Mouse (Mus musculus) Muller cell, postnatal 12 days (primary cell): ENCODE data around the gene Diaph2.
"Not testable (repeated sequence)": the region's sequence is repeated elsewhere in the genome, so short reads cannot be mapped to it uniquely, and the experiment has no call there.

Experiments
- DNase-seq: peaks from one replicate; pipeline ENCODE4 v3.0.0-alpha.2; 2015; ENCODE audit errors: inconsistent ontology term

The Diaph2 gene

GRCm38 (mm10) chrX:130281484-130281883 lies 531.9 kb downstream of the Diaph2 start:
- DNase-seq, result no peak

DNA sequence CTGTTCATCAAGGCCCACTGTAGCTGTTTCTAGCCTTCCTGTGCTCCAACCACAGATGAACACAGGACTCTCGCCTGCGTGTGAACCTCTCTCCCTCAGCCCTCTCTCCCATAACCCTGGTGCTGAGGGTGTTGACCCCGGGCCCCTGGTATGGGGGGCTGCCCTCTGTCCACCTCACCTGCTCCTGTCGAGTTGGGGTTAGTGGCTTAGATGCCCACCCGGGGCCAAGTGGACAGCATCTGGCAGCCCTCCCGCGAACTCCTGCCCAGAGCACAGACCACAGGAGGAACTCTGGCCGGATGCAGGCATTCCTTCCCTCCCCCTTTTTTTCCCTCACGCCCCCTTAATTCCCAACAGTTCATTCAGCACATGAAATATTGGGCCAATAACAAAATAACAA lies 537.5 kb downstream of the Diaph2 start:
- no peak for DNase-seq

DNA sequence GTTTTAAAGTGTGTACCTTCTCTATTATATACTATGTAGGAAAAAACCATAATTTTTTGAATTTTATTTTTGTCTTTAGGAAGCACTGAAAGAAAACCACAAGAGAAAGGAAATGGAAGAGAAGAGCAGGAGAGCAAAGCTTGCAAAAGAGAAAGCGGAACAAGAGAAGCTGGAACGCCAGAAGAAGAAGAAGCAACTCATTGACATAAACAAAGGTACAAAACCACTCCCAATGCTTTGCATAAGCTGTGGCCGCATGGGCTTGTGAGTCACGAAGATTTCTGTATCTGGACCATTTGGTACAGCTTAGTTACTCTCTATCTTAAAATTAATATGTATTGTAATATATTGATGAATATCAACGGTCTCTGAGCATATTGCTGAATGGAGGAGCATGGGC lies 540.2 kb downstream of the Diaph2 start:
- DNase-seq, result no peak

DNA sequence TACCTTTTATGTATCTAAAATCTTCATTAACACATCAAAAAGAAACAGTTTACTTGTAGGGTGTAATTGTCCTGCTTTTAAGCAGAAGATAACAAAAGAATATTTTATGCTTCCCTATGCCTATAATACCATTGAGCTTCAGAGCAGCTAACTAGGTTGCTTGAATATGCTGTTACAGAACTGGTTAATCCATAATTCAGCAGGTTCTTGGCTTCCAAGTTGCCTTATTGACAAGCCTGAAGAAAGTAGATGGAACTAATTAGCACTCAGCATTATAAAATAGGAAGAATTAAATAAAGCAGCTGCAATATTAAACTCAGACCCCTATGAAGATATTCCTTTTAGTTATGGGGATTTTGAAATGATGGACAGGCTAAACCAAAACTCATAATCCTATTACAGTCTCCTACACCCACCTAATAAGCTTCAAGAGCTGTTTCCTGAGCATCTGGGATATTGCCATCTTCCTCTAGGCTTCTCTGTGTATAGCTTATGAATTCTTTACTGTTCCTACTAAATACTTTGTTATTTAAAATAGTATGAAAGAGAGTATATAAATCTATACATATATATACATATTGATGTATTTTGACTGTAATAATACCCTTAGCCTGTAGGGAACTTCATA lies 601.4 kb downstream of the Diaph2 start:
- no peak for DNase-seq

DNA sequence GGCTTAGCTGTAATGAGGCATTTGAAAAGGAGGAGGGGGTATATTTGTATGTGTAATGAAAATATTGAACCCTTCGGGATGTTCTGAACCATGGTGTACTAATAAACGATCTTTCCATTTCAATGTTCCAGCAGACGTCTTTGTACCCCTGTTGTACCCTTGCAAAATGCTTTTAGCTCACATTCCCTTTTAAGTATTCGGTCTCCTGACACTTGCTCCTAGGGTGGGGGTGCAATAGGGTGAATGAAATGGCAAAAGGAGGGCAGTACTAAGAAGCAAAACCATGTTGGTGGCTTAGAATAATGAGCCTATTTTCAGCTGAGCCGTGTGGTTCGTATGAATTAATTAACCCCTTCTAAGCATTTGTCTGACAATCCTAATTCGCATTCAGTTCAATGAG lies 601.9 kb downstream of the Diaph2 start:
- DNase-seq, result no peak

- peak; percentile 71 for DNase-seq
These were observed 644.1 kb downstream of the Diaph2 start for GRCm38 (mm10) chrX:130393508-130394145.

GRCm38 (mm10) chrX:130403214-130403613 lies 653.7 kb downstream of the Diaph2 start:
- peak; percentile 54 for DNase-seq

GRCm38 (mm10) chrX:130407471-130407870 lies 657.9 kb downstream of the Diaph2 start:
- DNase-seq, result not testable (repeated sequence)

DNA sequence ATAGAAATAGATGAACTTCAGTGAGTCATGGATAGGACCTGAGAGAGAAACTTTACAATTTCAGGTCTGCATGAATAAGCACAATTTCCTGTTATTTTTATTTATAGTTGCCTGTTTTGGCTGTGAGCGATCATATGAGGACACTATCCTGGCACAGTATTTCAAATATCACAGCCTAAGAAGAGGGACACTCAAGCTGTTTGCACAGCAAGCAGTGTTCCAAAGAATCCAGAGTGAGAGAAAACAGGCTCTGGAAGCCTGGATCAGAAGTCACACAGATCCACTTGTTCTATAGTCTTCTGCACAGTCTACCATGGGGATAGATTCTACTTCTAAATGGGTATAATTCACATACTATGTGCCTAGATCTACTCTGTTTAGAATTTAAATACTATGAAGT lies 659.4 kb downstream of the Diaph2 start:
- no peak for DNase-seq

DNA sequence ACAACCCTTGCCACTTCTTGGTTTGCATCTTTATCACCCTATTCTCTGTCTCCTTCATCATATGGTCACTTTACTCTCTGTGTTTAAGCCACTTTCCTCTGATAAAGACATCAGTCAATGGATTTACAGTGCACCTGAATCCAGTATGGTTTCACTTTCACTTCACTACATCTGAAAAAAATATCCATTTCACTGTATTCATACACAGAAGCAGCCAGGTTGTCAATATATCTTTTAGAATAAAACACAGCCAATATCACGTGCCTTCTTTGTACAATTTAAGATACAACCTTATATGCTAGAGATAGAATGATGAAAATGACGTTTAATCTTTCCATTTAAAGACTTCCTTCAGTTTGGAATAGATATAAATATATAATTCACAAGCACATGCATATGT lies 673.6 kb downstream of the Diaph2 start:
- DNase-seq, result no peak

DNA sequence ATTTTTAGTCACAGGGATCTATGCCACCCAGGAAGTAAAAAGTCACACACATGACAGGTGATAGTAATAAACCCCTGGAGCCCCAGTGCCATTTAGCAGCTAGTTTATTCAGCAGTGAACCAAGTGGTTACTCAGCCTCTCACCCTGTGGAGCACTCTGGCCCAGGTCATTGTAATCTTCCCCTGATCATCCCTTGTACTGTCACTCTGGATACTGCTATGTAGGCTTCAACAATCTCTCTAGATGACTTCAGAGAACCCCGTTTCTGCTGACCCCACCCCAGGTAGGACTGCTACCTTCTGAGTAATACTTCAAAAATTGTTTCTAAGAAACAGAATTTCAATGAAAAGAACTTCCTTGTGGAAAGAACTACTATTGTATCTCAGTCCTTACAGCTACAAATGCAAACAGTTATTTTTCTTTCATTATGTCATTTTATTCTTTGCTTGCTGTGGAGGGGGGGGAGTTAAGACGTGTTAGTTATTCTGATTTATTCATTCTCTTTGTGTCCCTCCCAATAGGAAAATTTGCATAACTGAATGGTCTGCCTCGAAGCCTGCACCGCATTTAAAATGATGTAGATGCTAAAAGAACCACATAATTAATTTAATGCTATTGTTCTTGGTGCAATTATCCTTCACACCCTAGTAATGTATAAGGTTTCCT lies 702.4 kb downstream of the Diaph2 start:
- no peak for DNase-seq

- DNase-seq, result no peak
These were observed 702.9 kb downstream of the Diaph2 start for GRCm38 (mm10) chrX:130452488-130452823.

DNA sequence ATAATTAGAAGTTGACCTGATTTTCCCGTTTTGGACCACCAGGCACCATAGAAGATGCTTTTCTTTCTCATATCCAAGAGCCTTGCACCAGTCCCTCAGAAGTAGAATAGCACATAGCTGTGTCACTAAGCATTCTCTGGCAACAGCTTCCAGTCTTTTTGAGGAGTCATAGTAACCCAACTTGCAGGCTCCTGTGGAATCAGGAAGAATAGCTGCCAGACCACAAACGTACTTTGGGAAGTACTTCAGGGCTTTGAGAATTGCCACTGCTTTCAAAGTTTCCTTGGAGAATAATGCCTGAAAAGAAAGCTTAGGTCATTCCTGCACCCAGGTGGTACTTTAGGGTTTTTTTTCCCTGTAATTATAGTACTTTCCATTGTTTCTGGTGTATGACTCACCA lies 723.6 kb downstream of the Diaph2 start:
- peak; percentile 80 for DNase-seq

DNA sequence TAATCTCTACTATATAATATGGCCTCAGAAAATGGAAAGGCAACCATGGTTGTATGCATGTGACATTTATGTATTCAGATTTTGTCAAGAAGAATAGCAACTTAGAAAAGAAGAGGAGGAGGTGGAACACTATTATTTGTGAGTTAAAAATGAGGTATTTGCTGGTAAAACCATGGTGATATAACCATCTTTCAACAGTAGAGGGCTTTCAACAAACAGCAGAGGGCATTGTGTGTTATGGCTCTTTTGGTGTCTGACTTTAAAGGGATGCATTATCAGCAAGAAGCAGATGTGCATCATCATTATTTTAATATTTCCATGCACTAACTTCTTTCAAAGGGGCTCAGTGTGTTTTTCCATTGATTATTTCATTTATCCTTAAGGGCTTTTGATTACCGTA lies 731.3 kb downstream of the Diaph2 start:
- no peak for DNase-seq

DNA sequence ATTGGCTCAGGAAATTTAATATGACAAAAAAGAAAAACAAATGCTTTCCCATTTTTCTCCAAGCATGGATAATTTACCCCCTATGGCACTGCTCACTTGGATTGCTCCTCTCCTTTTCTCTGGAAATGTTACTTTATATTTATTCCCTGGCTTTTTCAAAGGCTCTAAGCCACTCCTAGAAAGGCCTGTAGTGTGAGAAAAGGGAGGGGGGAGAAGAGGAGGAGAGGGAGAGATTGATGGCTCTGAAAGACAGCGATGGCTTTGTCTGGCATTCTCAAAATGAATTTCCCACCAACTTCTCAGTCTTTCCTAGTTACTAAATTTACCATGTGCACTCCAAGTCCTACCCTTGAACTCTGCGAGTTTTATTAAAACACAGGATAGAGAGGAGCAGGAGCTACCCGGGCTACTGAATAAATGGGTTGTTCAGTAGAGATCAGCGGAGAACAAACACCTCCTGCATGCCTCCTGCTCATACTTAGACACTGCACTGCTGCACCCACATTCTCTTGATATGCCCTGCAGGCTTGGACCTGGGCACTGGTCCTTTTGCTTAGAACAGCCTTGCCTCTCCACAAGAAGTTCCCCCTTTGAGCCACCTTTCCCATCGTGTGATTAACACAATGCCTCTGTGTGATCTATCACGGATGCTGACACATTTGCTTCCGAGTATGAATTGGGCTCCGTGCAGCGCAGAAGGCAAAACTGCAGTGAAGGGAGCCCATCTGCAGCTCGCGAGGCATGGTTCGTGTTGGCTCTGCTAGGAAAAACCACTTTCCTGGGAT lies 753.3 kb downstream of the Diaph2 start:
- no peak for DNase-seq

- DNase-seq, result no peak
These were observed 753.9 kb downstream of the Diaph2 start for GRCm38 (mm10) chrX:130503465-130503860.

GRCm38 (mm10) chrX:130505626-130506025 lies 756.1 kb downstream of the Diaph2 start:
- peak; percentile 54 for DNase-seq
